Mouse (Mus musculus) stomach, postnatal 0 days (tissue): ENCODE measurements around the gene Il1rapl2.

Experiments used
- CTCF ChIP-seq: IDR thresholded peaks from 2 replicates; pipeline ENCODE4 v1.5.1; 2016; ENCODE audit warnings: antibody characterized with exemption, low read depth, mild to moderate bottlenecking, moderate library complexity
- EP300 ChIP-seq: optimal IDR thresholded peaks from 2 replicates; pipeline ENCODE3; 2016; ENCODE audit warnings: antibody characterized with exemption

GRCm38 (mm10) chrX:138625311-138625710 lies 1054.9 kb downstream of the Il1rapl2 start:
- no peak for TF ChIP-seq CTCF
- TF ChIP-seq EP300, result no peak
